Mouse (Mus musculus): Measurements from ENCODE around the gene Hes6. TPM values are rescaled to one million over a fixed set of nuclear protein-coding genes. Genes with fewer than 3 reads are reported as not detected.

Gene Hes6
- polyA plus RNA-seq, 1 experiment from 2014 or later, result 65.8 TPM

DNA sequence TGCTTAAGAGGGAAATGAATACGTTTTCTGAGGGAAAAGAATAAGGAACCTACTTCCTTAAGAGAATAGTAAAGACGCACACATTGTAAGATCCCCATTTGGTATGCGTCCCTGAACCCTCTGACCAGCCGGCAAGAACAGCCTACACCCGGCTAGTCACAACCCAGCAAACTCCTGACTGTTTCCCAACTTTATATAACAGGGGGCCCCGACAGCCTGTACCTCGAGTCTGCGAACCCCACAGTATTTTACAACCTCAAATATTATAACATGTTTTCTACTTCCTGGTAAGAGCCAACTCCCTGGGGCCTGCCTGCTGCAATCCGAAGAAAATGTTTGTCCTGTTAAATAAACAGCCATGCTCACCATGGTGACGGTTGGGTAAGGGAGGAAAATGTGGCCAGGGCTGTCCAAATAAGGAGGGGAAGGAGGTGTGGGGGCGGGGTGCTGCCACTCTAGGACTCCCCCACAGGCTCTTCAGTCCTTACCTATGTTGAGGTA lies 42.5 kb upstream of the Hes6 start:
- peak overlapping the region; percentile 85 for H3K27ac ChIP-seq (ENCODE audit: low read depth, low read length)
- no peak overlapping the region for H3K9ac ChIP-seq (ENCODE audit: low read depth, low read length)
- peaks cover 63% of the 10 kb centered on the region for H3K4me1 ChIP-seq (ENCODE audit: control insufficient read depth, insufficient read depth, low read length)
- no peaks in the 10 kb centered on the region for H3K36me3 ChIP-seq (ENCODE audit: control insufficient read depth, insufficient read depth, low read length)
- ATAC-seq (ENCODE audit: low FRiP score, low TSS enrichment), result no peak
- no peaks in the 10 kb centered on the region for H3K9me3 ChIP-seq (ENCODE audit: control insufficient read depth, low read length)
- no peaks in the 10 kb centered on the region for H3K27me3 ChIP-seq (ENCODE audit: control insufficient read depth, insufficient read depth, low read length)
- H3K4me3 ChIP-seq (ENCODE audit: low read length), result no peak overlapping the region
- WGBS, result 18% methylated on average over 11 of the region's 11 CpGs
- H3K4me2 ChIP-seq (replicated peaks; ENCODE audit: low read depth, low read length), result peak overlapping the region; percentile 19; the same call in 1 of the 2 replicates

DNA sequence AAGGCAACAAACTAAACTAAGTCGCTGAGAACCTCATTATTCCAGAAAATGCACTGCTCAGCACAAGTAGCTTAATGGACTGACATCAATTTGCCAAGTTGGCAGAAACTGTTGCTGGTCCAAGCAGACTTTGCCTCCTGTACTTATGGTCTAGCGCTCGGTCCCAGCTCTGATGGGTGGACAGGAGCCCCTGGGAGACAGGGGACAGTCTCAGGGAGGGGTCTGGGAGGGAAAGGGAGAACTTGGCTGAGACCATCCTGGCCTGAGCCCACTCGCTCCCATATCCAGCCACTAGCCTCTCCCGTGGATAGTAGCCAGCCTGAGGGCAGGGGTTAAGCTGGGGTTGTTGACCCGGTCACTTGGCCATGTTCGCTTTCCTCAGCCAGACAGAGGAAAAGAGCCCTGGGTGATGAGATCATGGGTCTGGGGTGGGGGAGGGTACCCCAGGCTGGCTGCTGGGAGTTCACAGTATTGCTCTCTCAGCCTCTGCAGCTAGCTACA lies 41.9 kb upstream of the Hes6 start:
- 24% methylated on average over 7 of the region's 7 CpGs for WGBS

DNA sequence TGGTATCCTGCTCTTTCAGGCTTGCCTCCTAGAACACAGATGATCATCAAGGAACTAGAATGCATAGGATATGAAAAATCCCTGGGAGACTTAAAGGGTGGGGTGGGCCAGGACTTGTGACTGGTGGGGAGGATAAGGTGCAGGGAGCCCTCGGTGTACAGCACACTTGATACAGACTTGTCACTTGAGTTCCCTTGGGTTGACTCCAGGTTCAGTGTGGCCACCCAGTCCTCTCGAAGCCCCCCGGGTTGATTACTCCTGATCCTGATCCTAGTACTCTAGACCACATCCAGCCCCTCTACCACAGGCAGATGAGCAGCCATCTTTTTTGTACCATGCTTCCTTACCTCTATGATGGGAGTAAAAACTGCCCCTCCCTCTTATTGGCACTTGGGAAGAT lies 41.1 kb upstream of the Hes6 start:
- Histone ChIP-seq H3K9me3 (ENCODE audit: control insufficient read depth, low read length) (no peaks in the 10 kb centered on the region), H3K27me3 (ENCODE audit: control insufficient read depth, insufficient read depth, low read length) (no peaks in the 10 kb centered on the region), H3K27ac (ENCODE audit: low read depth, low read length) (no peak overlapping the region), H3K9ac (ENCODE audit: low read depth, low read length) (no peak overlapping the region), H3K4me1 (ENCODE audit: control insufficient read depth, insufficient read depth, low read length) (peaks cover 60% of the 10 kb centered on the region), H3K36me3 (ENCODE audit: control insufficient read depth, insufficient read depth, low read length) (no peaks in the 10 kb centered on the region), H3K4me2 (replicated peaks; ENCODE audit: low read depth, low read length) (no peak overlapping the region), H3K4me3 (ENCODE audit: low read length) (no peak overlapping the region)
- ATAC-seq (ENCODE audit: low FRiP score, low TSS enrichment), result no peak
- 83% methylated on average over 3 of the region's 3 CpGs for WGBS

More for the DNA sequence above, 41.9 kb upstream of the Hes6 start:
- Histone ChIP-seq H3K4me3 (ENCODE audit: low read length) (no peak overlapping the region), H3K4me2 (replicated peaks; ENCODE audit: low read depth, low read length) (peak overlapping the region; percentile 19; the same call in 1 of the 2 replicates), H3K9ac (ENCODE audit: low read depth, low read length) (no peak overlapping the region), H3K9me3 (ENCODE audit: control insufficient read depth, low read length) (no peaks in the 10 kb centered on the region), H3K27ac (ENCODE audit: low read depth, low read length) (peak overlapping the region; percentile 85), H3K36me3 (ENCODE audit: control insufficient read depth, insufficient read depth, low read length) (no peaks in the 10 kb centered on the region), H3K27me3 (ENCODE audit: control insufficient read depth, insufficient read depth, low read length) (no peaks in the 10 kb centered on the region), H3K4me1 (ENCODE audit: control insufficient read depth, insufficient read depth, low read length) (peaks cover 64% of the 10 kb centered on the region)
- no peak for ATAC-seq (ENCODE audit: low FRiP score, low TSS enrichment)

DNA sequence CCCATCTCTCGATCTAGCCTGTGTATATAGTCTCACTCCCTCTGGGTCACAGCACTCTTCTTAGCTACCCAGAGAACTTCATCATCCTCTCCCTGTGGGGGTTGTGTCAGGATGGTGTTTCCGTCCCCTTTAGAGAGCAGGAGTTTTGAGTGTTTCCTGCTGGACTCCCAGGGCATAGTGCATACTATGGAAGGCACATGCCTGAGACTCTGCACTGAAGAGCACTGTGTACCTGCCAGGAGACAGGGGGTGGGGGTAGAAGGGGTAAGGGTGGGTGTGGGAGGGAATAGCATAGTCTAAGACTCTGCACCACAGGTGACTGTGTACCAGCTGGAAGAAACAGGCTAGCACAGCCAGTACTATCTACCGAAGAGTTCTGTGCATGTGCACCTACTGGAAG lies 40.5 kb upstream of the Hes6 start:
- H3K9ac ChIP-seq (ENCODE audit: low read depth, low read length), result no peak overlapping the region
- H3K27me3 ChIP-seq (ENCODE audit: control insufficient read depth, insufficient read depth, low read length), result no peaks in the 10 kb centered on the region
- H3K27ac ChIP-seq (ENCODE audit: low read depth, low read length), result no peak overlapping the region
- no peaks in the 10 kb centered on the region for H3K36me3 ChIP-seq (ENCODE audit: control insufficient read depth, insufficient read depth, low read length)
- 67% methylated on average over 3 of the region's 3 CpGs for WGBS
- H3K4me2 ChIP-seq (replicated peaks; ENCODE audit: low read depth, low read length), result no peak overlapping the region
- peaks cover 56% of the 10 kb centered on the region for H3K4me1 ChIP-seq (ENCODE audit: control insufficient read depth, insufficient read depth, low read length)
- H3K9me3 ChIP-seq (ENCODE audit: control insufficient read depth, low read length), result no peaks in the 10 kb centered on the region
- no peak for ATAC-seq (ENCODE audit: low FRiP score, low TSS enrichment)
- H3K4me3 ChIP-seq (ENCODE audit: low read length), result no peak overlapping the region

DNA sequence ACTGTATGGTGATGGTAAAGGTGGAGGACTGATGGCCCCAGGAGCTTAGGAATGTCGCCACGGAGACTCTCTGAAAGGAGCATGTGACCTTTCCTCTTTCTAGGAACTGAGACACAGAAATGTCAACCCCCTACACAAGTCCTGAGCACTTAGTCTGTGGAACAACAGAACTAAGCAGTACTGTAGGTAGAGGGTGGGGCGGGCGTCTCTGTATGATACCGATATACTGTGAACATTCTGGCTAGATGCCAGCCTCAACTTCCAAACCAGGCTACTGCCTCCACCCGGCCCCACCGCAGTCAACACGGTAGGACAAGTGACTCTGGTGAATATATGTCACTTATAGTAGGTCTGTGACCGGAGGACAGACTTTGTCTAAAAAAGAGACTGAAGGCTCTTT lies 40.1 kb upstream of the Hes6 start:
- H3K4me1 ChIP-seq (ENCODE audit: control insufficient read depth, insufficient read depth, low read length), result peaks cover 56% of the 10 kb centered on the region
- 76% methylated on average over 9 of the region's 9 CpGs for WGBS
- H3K4me3 ChIP-seq (ENCODE audit: low read length), result no peak overlapping the region
- H3K9ac ChIP-seq (ENCODE audit: low read depth, low read length), result no peak overlapping the region
- H3K27ac ChIP-seq (ENCODE audit: low read depth, low read length), result no peak overlapping the region
- no peaks in the 10 kb centered on the region for H3K36me3 ChIP-seq (ENCODE audit: control insufficient read depth, insufficient read depth, low read length)
- no peaks in the 10 kb centered on the region for H3K27me3 ChIP-seq (ENCODE audit: control insufficient read depth, insufficient read depth, low read length)
- no peak for ATAC-seq (ENCODE audit: low FRiP score, low TSS enrichment)
- H3K4me2 ChIP-seq (replicated peaks; ENCODE audit: low read depth, low read length), result no peak overlapping the region
- no peaks in the 10 kb centered on the region for H3K9me3 ChIP-seq (ENCODE audit: control insufficient read depth, low read length)

DNA sequence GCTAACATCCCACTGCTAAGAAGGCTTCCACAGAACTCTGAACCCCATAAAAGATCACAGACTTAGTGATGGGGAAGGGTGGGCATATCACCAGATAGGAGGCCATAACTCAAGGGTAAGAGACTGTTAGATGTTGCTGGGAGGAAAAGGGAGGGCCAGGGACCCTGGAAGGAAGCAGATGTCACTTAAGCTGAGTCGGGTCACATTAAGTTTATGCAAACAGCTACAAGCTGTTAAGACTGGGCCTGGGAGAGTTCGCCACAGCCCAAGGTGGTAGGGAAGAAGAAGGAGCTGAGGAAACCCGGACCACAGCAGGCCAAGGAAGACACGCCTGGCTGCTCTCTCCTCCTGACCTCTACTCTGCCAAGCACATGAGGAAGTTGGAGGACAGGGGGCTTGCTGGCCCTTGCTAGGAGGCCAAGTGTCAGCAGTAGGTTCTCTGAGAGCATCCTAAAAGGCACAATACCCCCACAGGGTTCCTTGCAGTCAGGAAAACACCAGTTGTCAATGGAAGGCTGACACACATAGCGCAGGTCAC lies 37.8 kb upstream of the Hes6 start:
- Histone ChIP-seq H3K9ac (ENCODE audit: low read depth, low read length) (no peak overlapping the region), H3K9me3 (ENCODE audit: control insufficient read depth, low read length) (peaks cover 5% of the 10 kb centered on the region; the same call in 1 of the 2 replicates), H3K4me2 (replicated peaks; ENCODE audit: low read depth, low read length) (no peak overlapping the region), H3K27ac (ENCODE audit: low read depth, low read length) (peak overlapping the region; percentile 78), H3K36me3 (ENCODE audit: control insufficient read depth, insufficient read depth, low read length) (no peaks in the 10 kb centered on the region), H3K4me3 (ENCODE audit: low read length) (no peak overlapping the region), H3K27me3 (ENCODE audit: control insufficient read depth, insufficient read depth, low read length) (no peaks in the 10 kb centered on the region), H3K4me1 (ENCODE audit: control insufficient read depth, insufficient read depth, low read length) (peaks cover 40% of the 10 kb centered on the region)
- ATAC-seq (ENCODE audit: low FRiP score, low TSS enrichment), result peak; percentile 41
- WGBS, result 25% methylated on average over 5 of the region's 5 CpGs

DNA sequence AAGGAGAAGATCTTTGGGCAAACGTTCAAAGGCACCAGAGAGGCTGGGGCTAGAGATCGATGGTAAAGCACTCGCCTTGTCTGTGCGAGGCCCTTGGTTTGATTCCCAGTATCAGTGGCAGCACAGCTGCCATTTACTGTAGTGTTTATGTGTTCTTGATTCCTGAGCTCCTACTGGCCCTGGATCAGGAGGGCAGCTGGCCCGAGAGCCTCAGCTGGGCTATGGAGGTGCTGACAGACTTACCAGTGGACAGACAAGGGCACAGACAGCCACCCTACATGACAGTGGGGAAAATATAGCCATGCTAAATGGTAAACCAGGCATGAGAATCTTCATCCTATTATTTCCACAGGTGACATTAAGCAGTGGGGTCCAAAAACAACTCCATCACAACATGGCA lies 37.0 kb upstream of the Hes6 start:
- Histone ChIP-seq H3K27me3 (ENCODE audit: control insufficient read depth, insufficient read depth, low read length) (no peaks in the 10 kb centered on the region), H3K4me1 (ENCODE audit: control insufficient read depth, insufficient read depth, low read length) (peaks cover 35% of the 10 kb centered on the region), H3K9ac (ENCODE audit: low read depth, low read length) (no peak overlapping the region), H3K4me2 (replicated peaks; ENCODE audit: low read depth, low read length) (no peak overlapping the region), H3K27ac (ENCODE audit: low read depth, low read length) (no peak overlapping the region), H3K4me3 (ENCODE audit: low read length) (no peak overlapping the region), H3K9me3 (ENCODE audit: control insufficient read depth, low read length) (peaks cover 5% of the 10 kb centered on the region; the same call in 1 of the 2 replicates), H3K36me3 (ENCODE audit: control insufficient read depth, insufficient read depth, low read length) (no peaks in the 10 kb centered on the region)
- no peak for ATAC-seq (ENCODE audit: low FRiP score, low TSS enrichment)
- WGBS, result 80% methylated on average over 5 of the region's 5 CpGs

DNA sequence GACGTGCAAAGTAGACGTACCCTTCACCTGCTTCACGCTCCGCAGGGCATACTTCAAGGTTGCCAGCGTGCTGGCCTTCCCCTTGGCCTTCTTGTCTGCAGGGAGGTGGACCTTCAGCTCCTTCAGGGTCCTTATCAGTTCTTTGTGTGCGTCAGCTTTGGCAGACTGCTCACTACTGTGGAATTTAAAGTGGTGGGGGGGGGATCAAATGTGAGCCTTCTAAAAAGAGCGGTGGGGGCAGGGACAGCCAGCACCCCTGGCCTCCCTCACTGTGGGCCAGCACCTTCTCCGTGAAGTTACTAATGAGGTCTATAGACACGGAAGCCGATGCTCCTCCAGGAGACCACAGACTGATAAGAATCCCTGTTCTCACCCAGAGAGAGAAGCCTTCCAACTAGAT lies 34.9 kb upstream of the Hes6 start:
- peaks cover 18% of the 10 kb centered on the region for H3K4me1 ChIP-seq (ENCODE audit: control insufficient read depth, insufficient read depth, low read length)
- peaks cover 5% of the 10 kb centered on the region; the same call in 1 of the 2 replicates for H3K9me3 ChIP-seq (ENCODE audit: control insufficient read depth, low read length)
- 82% methylated on average over 10 of the region's 10 CpGs for WGBS
- H3K4me3 ChIP-seq (ENCODE audit: low read length), result no peak overlapping the region
- no peak overlapping the region for H3K27ac ChIP-seq (ENCODE audit: low read depth, low read length)
- H3K4me2 ChIP-seq (replicated peaks; ENCODE audit: low read depth, low read length), result no peak overlapping the region
- H3K9ac ChIP-seq (ENCODE audit: low read depth, low read length), result no peak overlapping the region
- no peaks in the 10 kb centered on the region for H3K36me3 ChIP-seq (ENCODE audit: control insufficient read depth, insufficient read depth, low read length)
- no peak for ATAC-seq (ENCODE audit: low FRiP score, low TSS enrichment)
- no peaks in the 10 kb centered on the region for H3K27me3 ChIP-seq (ENCODE audit: control insufficient read depth, insufficient read depth, low read length)

DNA sequence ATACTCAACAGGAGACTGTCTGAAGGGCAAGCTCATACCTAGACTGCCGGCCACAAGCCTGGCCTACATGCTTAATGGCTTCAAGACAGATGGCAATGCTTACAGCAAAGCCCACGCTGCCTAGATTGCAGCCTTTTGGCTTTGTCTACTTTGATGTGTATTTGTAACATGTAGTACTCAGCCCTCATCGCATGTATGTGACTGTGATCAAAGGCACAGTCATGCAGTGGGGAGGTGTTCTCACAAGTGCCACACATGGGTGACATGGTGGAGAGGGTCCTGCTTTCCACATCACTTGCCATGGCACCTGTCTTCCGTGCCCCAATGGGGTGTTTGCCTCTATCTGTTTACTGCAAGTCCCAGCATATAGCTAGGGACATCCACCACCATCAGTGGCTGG lies 32.7 kb upstream of the Hes6 start:
- Histone ChIP-seq H3K36me3 (ENCODE audit: control insufficient read depth, insufficient read depth, low read length) (no peaks in the 10 kb centered on the region), H3K4me1 (ENCODE audit: control insufficient read depth, insufficient read depth, low read length) (peaks cover 5% of the 10 kb centered on the region; the same call in 1 of the 2 replicates), H3K27me3 (ENCODE audit: control insufficient read depth, insufficient read depth, low read length) (no peaks in the 10 kb centered on the region), H3K9me3 (ENCODE audit: control insufficient read depth, low read length) (peaks cover 5% of the 10 kb centered on the region; the same call in 1 of the 2 replicates), H3K4me3 (ENCODE audit: low read length) (no peak overlapping the region), H3K27ac (ENCODE audit: low read depth, low read length) (no peak overlapping the region), H3K9ac (ENCODE audit: low read depth, low read length) (no peak overlapping the region), H3K4me2 (replicated peaks; ENCODE audit: low read depth, low read length) (no peak overlapping the region)
- ATAC-seq (ENCODE audit: low FRiP score, low TSS enrichment), result no peak
- 89% methylated on average over 4 of the region's 4 CpGs for WGBS
